Mouse (Mus musculus): ENCODE data around the gene Sln.

GRCm38 (mm10) chr9:53890075-53890474 is 40.1 kb downstream of the Sln start:
- TF ChIP-seq CTCF (IDR thresholded peaks at IDR 0.05; ENCODE audit: insufficient read depth, low read length) (no peak), POLR2A (IDR thresholded peaks at IDR 0.05; ENCODE audit: borderline replicate concordance, extremely low read depth, low read depth, low read length) (no peak)

Data from lung, adult 2 months (tissue).